Mouse (Mus musculus): Measurements from ENCODE around the gene Wdr66. TPM values are rescaled to one million over a fixed set of nuclear protein-coding genes. Genes with fewer than 3 reads are reported as not detected.

Gene Wdr66
- polyA plus RNA-seq, 1 experiment from 2014 or later, result 14.8 TPM

DNA sequence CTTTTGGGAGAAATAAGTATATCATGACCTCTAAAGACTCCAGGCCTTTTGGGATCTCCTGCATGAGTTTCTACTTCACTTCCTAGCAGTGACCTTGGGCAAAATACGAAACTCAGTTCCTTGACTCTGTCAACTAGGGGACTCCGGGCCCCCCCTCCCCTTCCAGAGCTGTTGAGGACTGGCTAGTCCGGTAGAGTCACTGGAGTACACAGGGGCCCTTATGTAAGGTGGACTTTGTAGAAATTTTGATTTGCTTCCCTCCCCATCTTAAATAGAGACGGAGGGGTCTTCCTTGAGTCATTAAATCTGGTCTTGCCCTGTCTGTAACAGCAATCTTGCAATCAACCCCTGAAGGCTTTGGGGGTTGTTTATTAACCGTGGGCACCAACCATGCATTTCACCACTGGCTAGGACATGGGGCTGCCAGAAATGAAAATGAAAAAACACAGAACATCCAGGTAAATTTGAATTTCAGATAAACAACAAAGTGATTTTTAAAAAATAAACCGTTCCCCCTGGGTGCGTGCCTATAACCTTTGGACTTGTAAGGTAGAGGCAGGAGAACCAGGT, 94.9 kb downstream of the Wdr66 start:
- no peak for ATAC-seq (ENCODE audit: low FRiP score, low read depth)
- H3K4me3 ChIP-seq, result peak overlapping the region; percentile 96
- peak overlapping the region; percentile 99 for H3K9ac ChIP-seq
- peak overlapping the region; percentile 91 for H3K4me2 ChIP-seq (replicated peaks)
- WGBS, result 64% methylated on average over 7 of the region's 7 CpGs
- H3K9me3 ChIP-seq, result no peaks in the 10 kb centered on the region
- H3K27ac ChIP-seq, result peak overlapping the region; percentile 68
- H3K4me1 ChIP-seq, result peaks cover 37% of the 10 kb centered on the region
- peaks cover 14% of the 10 kb centered on the region for H3K36me3 ChIP-seq
- no peaks in the 10 kb centered on the region for H3K27me3 ChIP-seq (replicated peaks)

DNA sequence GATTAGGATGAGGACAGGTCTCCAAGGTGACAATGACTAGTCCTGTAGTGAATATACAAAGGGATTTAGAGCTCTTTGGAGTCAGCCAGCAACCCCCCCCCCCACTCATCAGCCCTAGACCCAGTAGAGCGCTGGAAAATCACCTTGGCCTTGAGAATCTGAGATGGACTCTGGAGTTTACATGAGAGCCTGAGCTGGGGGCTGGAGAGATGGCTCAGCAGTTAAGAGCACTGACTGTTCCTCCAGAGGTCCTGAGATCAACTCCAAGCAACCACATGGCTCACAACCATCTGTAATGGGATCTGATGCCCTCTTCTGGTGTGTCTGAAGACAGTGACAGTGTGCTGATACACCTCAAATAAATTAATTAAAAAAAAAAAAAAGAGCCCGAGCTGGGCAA, 96.1 kb downstream of the Wdr66 start:
- ATAC-seq (ENCODE audit: low FRiP score, low read depth), result no peak
- H3K27me3 ChIP-seq (replicated peaks), result no peaks in the 10 kb centered on the region
- H3K9me3 ChIP-seq, result no peaks in the 10 kb centered on the region
- peak overlapping the region; percentile 91; the same call in 1 of the 2 replicates for H3K4me2 ChIP-seq (replicated peaks)
- no peak overlapping the region for H3K4me3 ChIP-seq
- H3K36me3 ChIP-seq, result peaks cover 26% of the 10 kb centered on the region
- 81% methylated on average over 2 of the region's 2 CpGs for WGBS
- peaks cover 37% of the 10 kb centered on the region for H3K4me1 ChIP-seq
- H3K27ac ChIP-seq, result no peak overlapping the region
- H3K9ac ChIP-seq, result no peak overlapping the region

DNA sequence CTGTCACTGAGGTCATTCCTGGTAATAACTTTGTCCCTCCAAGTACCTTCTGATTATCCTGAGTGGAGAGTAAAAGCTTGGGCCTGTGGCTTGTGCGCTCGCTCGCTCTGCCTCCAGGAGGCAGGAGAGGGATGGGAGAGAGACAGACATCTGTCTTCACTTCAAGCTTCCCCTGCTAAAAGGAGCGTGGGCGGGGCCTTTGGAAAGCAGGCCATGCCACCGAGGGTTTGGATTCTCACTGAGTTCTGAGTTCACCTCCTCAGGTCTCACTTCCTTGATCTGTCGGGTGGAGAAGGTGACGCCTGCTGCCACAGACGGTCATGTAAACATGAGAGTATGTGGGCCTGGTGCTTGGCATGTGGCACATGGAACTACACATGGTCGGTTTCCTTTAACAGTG, 98.5 kb downstream of the Wdr66 start:
- Histone ChIP-seq H3K36me3 (peaks cover 39% of the 10 kb centered on the region), H3K9me3 (no peaks in the 10 kb centered on the region), H3K27me3 (replicated peaks) (no peaks in the 10 kb centered on the region), H3K4me3 (no peak overlapping the region), H3K27ac (no peak overlapping the region), H3K4me1 (peaks cover 32% of the 10 kb centered on the region), H3K9ac (no peak overlapping the region), H3K4me2 (replicated peaks) (no peak overlapping the region)
- no peak for ATAC-seq (ENCODE audit: low FRiP score, low read depth)
- WGBS, result 70% methylated on average over 10 of the region's 10 CpGs

DNA sequence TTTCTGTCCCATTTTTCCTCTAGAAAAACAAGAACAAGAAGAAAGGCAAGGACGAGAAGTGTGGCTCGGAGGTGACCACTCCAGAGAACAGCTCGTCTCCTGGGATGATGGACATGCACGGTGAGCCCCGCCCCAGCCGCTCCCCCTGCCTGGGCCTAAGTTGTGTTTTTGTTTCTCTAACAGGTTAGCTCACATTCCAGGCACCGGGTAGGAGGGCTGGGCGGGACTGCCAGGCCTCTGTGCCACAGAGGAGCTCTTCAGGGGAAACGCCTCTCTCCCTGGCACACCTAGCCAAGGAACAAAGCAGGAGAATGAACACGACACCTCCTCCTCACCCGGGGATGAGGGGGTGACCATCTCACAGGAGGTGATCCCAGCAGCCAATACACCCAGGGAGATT, 104.0 kb downstream of the Wdr66 start:
- 80% methylated on average over 11 of the region's 11 CpGs for WGBS
- Histone ChIP-seq H3K4me3 (no peak overlapping the region), H3K9ac (no peak overlapping the region), H3K27me3 (replicated peaks) (no peaks in the 10 kb centered on the region), H3K27ac (no peak overlapping the region), H3K9me3 (no peaks in the 10 kb centered on the region), H3K4me1 (no peaks in the 10 kb centered on the region), H3K4me2 (replicated peaks) (no peak overlapping the region), H3K36me3 (peaks cover 81% of the 10 kb centered on the region)
- no peak for ATAC-seq (ENCODE audit: low FRiP score, low read depth)

DNA sequence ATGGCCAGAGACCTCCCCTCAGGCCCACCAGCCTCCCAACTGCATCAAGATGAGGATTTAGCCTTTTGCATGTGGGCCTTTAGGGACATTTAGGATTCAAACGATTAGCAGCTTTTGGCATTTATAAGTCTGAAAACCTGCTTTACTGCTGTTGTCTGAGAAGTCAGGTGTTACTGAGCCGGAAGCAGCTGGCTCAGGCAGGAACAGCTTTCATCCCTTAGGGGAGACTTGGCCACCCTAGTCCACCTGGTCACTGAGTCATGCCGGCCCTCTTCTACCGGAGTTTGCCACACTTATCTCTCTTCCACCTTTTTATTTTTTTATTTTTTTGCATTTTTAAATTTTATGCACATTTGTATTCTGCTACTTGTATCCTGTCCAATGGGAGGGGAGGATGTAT, 105.4 kb downstream of the Wdr66 start:
- Histone ChIP-seq H3K27me3 (replicated peaks) (no peaks in the 10 kb centered on the region), H3K36me3 (peaks cover 87% of the 10 kb centered on the region), H3K4me1 (no peaks in the 10 kb centered on the region), H3K9ac (no peak overlapping the region), H3K4me3 (no peak overlapping the region), H3K9me3 (no peaks in the 10 kb centered on the region), H3K27ac (no peak overlapping the region), H3K4me2 (replicated peaks) (no peak overlapping the region)
- 96% methylated on average over 4 of the region's 4 CpGs for WGBS
- no peak for ATAC-seq (ENCODE audit: low FRiP score, low read depth)

DNA sequence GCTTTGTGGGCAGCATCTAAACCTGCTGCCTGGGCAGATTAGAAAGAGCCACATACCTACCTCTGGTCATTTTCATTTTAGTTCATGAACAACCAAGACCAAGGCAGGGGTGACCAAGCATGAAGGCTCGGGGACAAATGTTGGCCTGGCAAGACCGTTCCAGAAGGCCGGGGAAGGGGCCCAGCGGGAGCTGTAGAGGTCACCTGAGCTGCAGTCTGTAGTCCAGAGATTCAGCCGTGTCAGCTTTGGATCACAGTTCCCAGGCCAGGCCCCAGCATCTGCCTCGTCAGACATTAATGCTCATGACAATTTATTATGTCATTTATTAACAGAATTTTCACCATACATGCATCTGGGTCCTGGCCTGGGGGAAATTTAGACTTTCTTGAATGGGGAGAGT, 107.5 kb downstream of the Wdr66 start:
- 78% methylated on average over 6 of the region's 6 CpGs for WGBS
- no peaks in the 10 kb centered on the region for H3K9me3 ChIP-seq
- no peak overlapping the region for H3K4me2 ChIP-seq (replicated peaks)
- H3K4me3 ChIP-seq, result no peak overlapping the region
- no peak for ATAC-seq (ENCODE audit: low FRiP score, low read depth)
- H3K4me1 ChIP-seq, result no peaks in the 10 kb centered on the region
- H3K36me3 ChIP-seq, result peaks cover 99% of the 10 kb centered on the region
- no peak overlapping the region for H3K27ac ChIP-seq
- no peak overlapping the region for H3K9ac ChIP-seq
- H3K27me3 ChIP-seq (replicated peaks), result no peaks in the 10 kb centered on the region

DNA sequence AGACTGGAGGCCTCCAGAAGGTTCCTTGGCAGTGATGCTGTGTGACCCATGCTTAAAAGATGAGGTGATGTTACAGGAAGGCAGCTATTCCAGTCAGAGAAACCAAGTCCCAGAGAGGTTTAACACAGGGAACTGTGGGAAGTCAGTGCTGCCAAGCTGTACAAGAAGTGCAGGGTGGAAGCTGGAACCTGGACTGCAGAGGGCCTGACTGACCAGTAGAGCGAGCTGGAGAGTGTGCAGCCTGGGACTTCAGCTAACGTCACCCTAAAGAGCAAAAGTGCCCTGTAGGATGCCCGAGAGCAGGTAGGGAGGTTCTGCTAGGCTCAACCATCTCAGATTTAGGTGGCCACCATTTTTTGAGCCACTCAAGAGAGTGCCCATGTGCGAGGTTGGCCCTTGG, 111.0 kb downstream of the Wdr66 start:
- Histone ChIP-seq H3K4me2 (replicated peaks) (no peak overlapping the region), H3K4me1 (no peaks in the 10 kb centered on the region), H3K4me3 (no peak overlapping the region), H3K27me3 (replicated peaks) (no peaks in the 10 kb centered on the region), H3K36me3 (peaks cover 90% of the 10 kb centered on the region), H3K9me3 (no peaks in the 10 kb centered on the region), H3K27ac (no peak overlapping the region), H3K9ac (no peak overlapping the region)
- WGBS, result 87% methylated on average over 4 of the region's 4 CpGs
- ATAC-seq (ENCODE audit: low FRiP score, low read depth), result no peak

DNA sequence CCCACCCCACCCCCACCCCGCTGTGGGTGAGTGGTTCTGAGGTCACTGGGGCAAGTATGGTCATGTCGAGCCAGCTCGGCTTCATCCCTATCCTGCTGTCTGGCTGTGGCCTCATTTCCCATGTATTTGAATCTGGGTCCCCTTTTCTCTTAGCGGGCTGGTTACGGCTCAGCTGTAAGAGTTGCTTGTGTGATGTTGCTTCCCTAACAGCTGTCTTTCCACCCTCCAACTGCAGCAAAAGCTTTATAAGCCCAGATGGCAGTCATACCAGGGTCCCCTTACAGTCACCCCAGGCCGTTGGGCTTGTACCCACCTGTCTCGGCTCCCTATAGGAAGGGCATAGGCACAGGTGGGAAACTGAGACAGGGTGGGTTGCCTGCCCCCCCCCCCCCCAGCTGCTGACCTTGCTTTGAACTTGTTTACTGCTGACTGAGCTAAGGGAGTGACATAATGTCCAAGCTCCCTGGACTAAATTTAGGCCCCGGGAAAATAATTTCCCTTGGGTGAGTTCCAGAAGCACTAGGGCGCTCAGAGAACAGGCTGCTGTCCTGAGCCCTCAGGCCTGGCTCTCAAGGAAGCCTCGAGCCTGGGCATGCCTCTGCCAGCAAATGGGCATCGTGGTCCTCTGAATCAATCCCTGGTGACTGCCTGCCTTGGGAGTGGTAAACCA, 112.5 kb downstream of the Wdr66 start:
- H3K9me3 ChIP-seq, result no peaks in the 10 kb centered on the region
- peaks cover 83% of the 10 kb centered on the region for H3K36me3 ChIP-seq
- ATAC-seq (ENCODE audit: low FRiP score, low read depth), result no peak
- no peaks in the 10 kb centered on the region for H3K4me1 ChIP-seq
- no peak overlapping the region for H3K4me3 ChIP-seq
- H3K27ac ChIP-seq, result no peak overlapping the region
- H3K27me3 ChIP-seq (replicated peaks), result no peaks in the 10 kb centered on the region
- 91% methylated on average over 11 of the region's 11 CpGs for WGBS
- H3K9ac ChIP-seq, result no peak overlapping the region
- no peak overlapping the region for H3K4me2 ChIP-seq (replicated peaks)

DNA sequence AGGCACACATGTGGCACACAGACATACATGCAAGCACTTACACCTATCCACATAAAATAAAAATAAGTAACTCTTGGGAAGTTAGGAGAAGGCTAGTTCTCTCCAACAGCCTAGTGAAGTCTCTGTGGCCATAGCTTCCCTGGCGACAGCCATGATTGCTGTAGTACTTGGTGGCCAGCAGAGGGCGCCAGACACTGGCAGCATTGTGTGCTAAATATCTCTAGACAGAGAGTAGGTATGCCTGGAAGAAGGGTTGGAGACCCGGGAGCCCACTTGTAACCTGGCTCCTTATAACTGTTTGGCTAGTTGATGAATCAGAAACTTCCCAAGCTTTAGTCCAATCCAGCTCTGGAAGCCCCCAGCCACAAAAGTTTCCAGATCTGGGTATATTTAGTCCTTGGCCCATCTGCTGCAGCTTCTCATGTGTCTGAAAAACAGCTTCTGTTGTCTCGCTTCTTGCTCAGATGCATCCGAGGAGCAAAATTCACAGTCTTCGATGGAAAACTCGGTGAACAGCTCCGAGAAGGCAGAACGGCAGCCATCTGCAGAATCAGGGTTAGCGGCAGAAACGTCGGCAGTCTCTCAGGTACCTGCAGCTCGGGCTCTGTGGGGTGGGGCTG, 117.1 kb downstream of the Wdr66 start:
- 81% methylated on average over 13 of the region's 13 CpGs for WGBS
- H3K4me3 ChIP-seq, result no peak overlapping the region

DNA sequence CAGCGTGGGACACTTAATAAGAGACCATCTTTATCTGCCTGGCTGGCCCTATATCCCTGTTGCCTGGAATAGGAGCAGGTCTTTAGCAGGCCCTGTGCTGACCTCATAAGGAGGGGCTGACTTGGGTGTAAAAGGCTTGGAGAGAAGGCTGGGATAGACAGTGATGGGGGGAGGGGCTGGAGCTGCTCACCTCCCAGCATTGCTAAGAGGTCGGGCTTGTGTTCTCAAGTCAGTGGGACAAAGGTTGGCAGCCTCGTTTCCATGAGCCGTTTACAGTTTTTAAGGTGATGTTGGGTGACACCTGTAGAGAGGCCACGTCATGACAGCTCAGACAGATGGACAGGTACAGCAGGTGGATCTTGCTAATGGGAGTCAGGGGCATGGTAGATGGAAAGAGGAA, 118.1 kb downstream of the Wdr66 start:
- H3K4me1 ChIP-seq, result no peaks in the 10 kb centered on the region
- H3K27ac ChIP-seq, result no peak overlapping the region
- no peaks in the 10 kb centered on the region for H3K27me3 ChIP-seq (replicated peaks)
- H3K9ac ChIP-seq, result no peak overlapping the region
- no peak for ATAC-seq (ENCODE audit: low FRiP score, low read depth)
- H3K9me3 ChIP-seq, result no peaks in the 10 kb centered on the region
- no peak overlapping the region for H3K4me3 ChIP-seq
- H3K36me3 ChIP-seq, result peaks cover 80% of the 10 kb centered on the region
- 91% methylated on average over 5 of the region's 5 CpGs for WGBS
- no peak overlapping the region for H3K4me2 ChIP-seq (replicated peaks)

More for the DNA sequence above, 117.1 kb downstream of the Wdr66 start:
- ATAC-seq (ENCODE audit: low FRiP score, low read depth), result no peak
- Histone ChIP-seq H3K27ac (no peak overlapping the region), H3K4me1 (no peaks in the 10 kb centered on the region), H3K9ac (no peak overlapping the region), H3K36me3 (peaks cover 82% of the 10 kb centered on the region), H3K27me3 (replicated peaks) (no peaks in the 10 kb centered on the region), H3K4me2 (replicated peaks) (no peak overlapping the region), H3K9me3 (no peaks in the 10 kb centered on the region)

DNA sequence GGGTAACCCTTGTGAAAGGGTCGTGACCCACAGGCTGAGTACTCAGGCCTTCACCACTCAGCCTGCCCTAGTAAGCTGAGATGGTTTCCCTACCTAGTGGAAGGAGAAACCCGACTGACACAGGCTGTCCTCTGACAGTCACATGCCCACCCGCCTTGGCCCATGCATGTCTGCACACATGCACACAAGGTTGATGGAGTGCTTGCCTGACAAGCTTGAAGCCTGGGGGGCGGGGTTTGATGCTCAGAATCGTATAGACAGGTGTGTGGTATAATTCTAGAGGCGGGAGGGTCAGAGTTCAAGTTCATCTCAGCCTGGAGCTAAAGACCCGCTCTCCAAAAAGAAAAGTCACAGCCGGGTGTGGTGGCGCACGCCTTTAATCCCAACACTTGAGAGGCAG, 123.4 kb downstream of the Wdr66 start:
- Histone ChIP-seq H3K36me3 (peaks cover 48% of the 10 kb centered on the region), H3K27me3 (replicated peaks) (no peaks in the 10 kb centered on the region), H3K27ac (no peak overlapping the region), H3K4me1 (no peaks in the 10 kb centered on the region), H3K9ac (no peak overlapping the region), H3K9me3 (no peaks in the 10 kb centered on the region), H3K4me3 (no peak overlapping the region), H3K4me2 (replicated peaks) (no peak overlapping the region)
- ATAC-seq (ENCODE audit: low FRiP score, low read depth), result no peak
- WGBS, result 94% methylated on average over 10 of the region's 10 CpGs

DNA sequence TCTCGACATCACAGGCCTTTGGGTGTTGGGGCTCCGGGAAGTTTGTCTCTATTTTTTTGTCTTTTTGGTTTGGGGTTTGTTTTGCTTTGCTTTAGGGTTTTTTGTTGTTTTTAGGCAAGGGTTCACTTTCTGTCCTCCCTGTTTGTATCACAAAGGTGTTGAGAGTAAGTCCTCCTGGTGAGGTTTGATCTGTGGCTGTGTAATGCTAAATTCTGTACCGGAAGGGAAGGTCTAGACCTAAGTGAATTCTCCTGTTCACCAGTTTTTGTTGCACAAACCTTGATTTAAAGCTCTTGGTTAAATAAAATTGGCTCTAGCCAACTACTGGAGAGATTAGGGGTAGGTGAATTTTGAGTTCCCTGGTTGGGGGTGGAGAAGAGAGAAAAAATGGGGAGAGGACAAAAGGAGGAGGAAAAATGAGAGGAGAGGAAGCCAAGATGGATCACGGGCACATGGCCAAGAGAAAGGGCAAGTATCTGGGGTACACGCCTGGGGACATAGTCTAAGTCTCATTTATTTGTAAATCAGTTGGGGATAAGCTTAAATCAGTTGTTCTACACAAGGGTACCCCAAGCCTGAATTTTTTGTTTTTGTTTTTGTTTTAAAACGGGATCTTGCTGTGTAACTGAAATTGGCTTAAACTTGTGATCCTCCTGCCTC, 124.0 kb downstream of the Wdr66 start:
- Histone ChIP-seq H3K27ac (no peak overlapping the region), H3K36me3 (peaks cover 41% of the 10 kb centered on the region), H3K27me3 (replicated peaks) (no peaks in the 10 kb centered on the region), H3K4me3 (no peak overlapping the region), H3K9ac (no peak overlapping the region), H3K4me1 (no peaks in the 10 kb centered on the region), H3K4me2 (replicated peaks) (no peak overlapping the region), H3K9me3 (no peaks in the 10 kb centered on the region)
- no peak for ATAC-seq (ENCODE audit: low FRiP score, low read depth)
- WGBS, result 93% methylated on average over 6 of the region's 6 CpGs
